Mouse (Mus musculus) CH12.LX (cell line): ENCODE results near the gene Hint3. TPM values are rescaled to one million over a fixed set of nuclear protein-coding genes. Genes with fewer than 3 reads are reported as not detected.
"Not testable (repeated sequence)": the region's sequence is repeated elsewhere in the genome, so short reads cannot be mapped to it uniquely, and the experiment has no call there.

Source experiments
- DNase-seq: peaks from one replicate; pipeline ENCODE4 v3.0.0-alpha.2; 2013; ENCODE audit errors: extremely low read depth
- H3K27ac ChIP-seq: 2 replicates; pipeline ENCODE4 v1.5.1; 2012; ENCODE audit warnings: low read depth, mild to moderate bottlenecking, control low read depth, moderate library complexity; ENCODE audit not compliant: insufficient read depth
- H3K27me3 ChIP-seq: replicated peaks from 2 replicates; pipeline ENCODE3; 2012; ENCODE audit warnings: inconsistent platforms
- H3K36me3 ChIP-seq, 2 experiments: replicated peaks in 1 of 2; 2 replicates each; pipeline versions ENCODE3 to v1.6.1; 2012; ENCODE audit warnings: inconsistent platforms in 1 of 2, low read length in 1 of 2, mild to moderate bottlenecking in 1 of 2, mixed read lengths in 1 of 2, moderate library complexity in 1 of 2; ENCODE audit not compliant: control insufficient read depth in 1 of 2, insufficient read depth in 1 of 2
- H3K4me1 ChIP-seq, 2 experiments: 2 replicates each; pipeline ENCODE4 v1.6.1; 2012; ENCODE audit warnings: inconsistent platforms in 1 of 2, moderate library complexity in 1 of 2; ENCODE audit not compliant: insufficient read depth in 2 of 2, control insufficient read depth in 1 of 2
- H3K4me2 ChIP-seq: 2 replicates; pipeline ENCODE4 v1.6.1; 2012; ENCODE audit warnings: low read depth, mild to moderate bottlenecking, control low read depth; ENCODE audit not compliant: poor library complexity, insufficient read depth, severe bottlenecking
- H3K4me3 ChIP-seq, 3 experiments: fragments of 150-350 bp in 1 of 3; sonication (generic) in 1 of 3; replicated peaks in 1 of 3; 2 replicates each; pipeline versions ENCODE3 to v1.5.1; 2011 to 2012; ENCODE audit warnings: low read depth in 2 of 3, low read length in 2 of 3, mild to moderate bottlenecking in 2 of 3, moderate library complexity in 2 of 3, control low read depth in 1 of 3, improper control_type of control experiment in 1 of 3, inconsistent platforms in 1 of 3, mixed read lengths in 1 of 3; ENCODE audit not compliant: poor library complexity in 1 of 3
- H3K79me2 ChIP-seq: replicated peaks from 2 replicates; pipeline ENCODE4 v1.6.1; 2012; ENCODE audit warnings: mild to moderate bottlenecking, moderate library complexity; ENCODE audit not compliant: control insufficient read depth, poor library complexity, insufficient read depth, severe bottlenecking; ENCODE audit errors: extremely low read depth
- H3K9ac ChIP-seq: 2 replicates; pipeline ENCODE4 v1.6.1; 2012; ENCODE audit warnings: low read depth, mild to moderate bottlenecking, control low read depth, moderate library complexity; ENCODE audit not compliant: insufficient read depth
- H3K9me3 ChIP-seq: replicated peaks from 2 replicates; pipeline ENCODE3; 2012; ENCODE audit warnings: low read length, inconsistent platforms, mixed read lengths
- ELF1 ChIP-seq: IDR thresholded peaks from 2 replicates; pipeline ENCODE4 v1.6.1; 2014; ENCODE audit warnings: low read depth, mild to moderate bottlenecking, inconsistent platforms, low read length, improper control_type of control experiment
- HCFC1 ChIP-seq: IDR thresholded peaks from 2 replicates; pipeline ENCODE4 v1.6.1; 2012; ENCODE audit warnings: low read depth, mild to moderate bottlenecking, inconsistent platforms, low read length, improper control_type of control experiment
- IRF4 ChIP-seq: IDR thresholded peaks from 2 replicates; pipeline ENCODE4 v1.6.1; 2014; ENCODE audit warnings: low read depth, mild to moderate bottlenecking, inconsistent platforms, low read length, improper control_type of control experiment
- MAX ChIP-seq: IDR thresholded peaks from 2 replicates; pipeline ENCODE4 v1.6.1; 2011; ENCODE audit warnings: low read length, improper control_type of control experiment
- NELFE ChIP-seq: IDR thresholded peaks from 2 replicates; pipeline ENCODE4 v1.6.1; 2011; ENCODE audit warnings: low read depth, low read length, improper control_type of control experiment
- PAX5 ChIP-seq: IDR thresholded peaks from 2 replicates; pipeline ENCODE4 v1.6.1; 2012; ENCODE audit warnings: low read length, inconsistent platforms, mixed read lengths
- POLR2AphosphoS2 ChIP-seq: IDR thresholded peaks from 2 replicates; pipeline ENCODE4 v1.6.1; 2011; ENCODE audit warnings: low read depth, low read length, improper control_type of control experiment
- SIN3A ChIP-seq: IDR thresholded peaks from 2 replicates; pipeline ENCODE4 v1.6.1; 2012; ENCODE audit warnings: low read length, improper control_type of control experiment, inconsistent platforms
- SMC3 ChIP-seq: IDR thresholded peaks from 2 replicates; pipeline ENCODE4 v1.6.1; 2011; ENCODE audit warnings: low read depth, low read length, improper control_type of control experiment
- TBP ChIP-seq: conservative IDR thresholded peaks from 2 replicates; pipeline ENCODE4 v1.6.1; 2011; ENCODE audit warnings: low read depth, low read length, improper control_type of control experiment
- USF1 ChIP-seq: IDR thresholded peaks from 2 replicates; pipeline ENCODE4 v1.6.1; 2014; ENCODE audit warnings: low read depth, mild to moderate bottlenecking, inconsistent platforms, low read length, improper control_type of control experiment
- USF2 ChIP-seq: conservative IDR thresholded peaks from 2 replicates; pipeline ENCODE4 v1.6.1; 2011; ENCODE audit warnings: low read depth, low read length, improper control_type of control experiment
- ZNF384 ChIP-seq: IDR thresholded peaks from 2 replicates; pipeline ENCODE4 v1.6.1; 2012; ENCODE audit warnings: low read depth, low read length, improper control_type of control experiment, inconsistent platforms
- dilution Hi-C: fragments of 300-500 bp; cut with MboI; formaldehyde crosslinking; loops from 2 replicates; pipeline ENCODE4 v1.14.3; 2020; ENCODE audit warnings: low sequenced_read_pairs; ENCODE audit not compliant: extremely low pct_unique_long_range_greater_than_20kb, extremely low pct_ligation_motif_present
- in situ Hi-C: fragments of 300-500 bp; cut with MboI; formaldehyde crosslinking; loops from 3 replicates; pipeline ENCODE4 v1.14.3; 2019; ENCODE audit warnings: low sequenced_read_pairs, low pct_ligation_motif_present, low pct_unique_long_range_greater_than_20kb, mixed read lengths
- polyA plus RNA-seq: library from polyadenylated mRNA; unstranded; fragments of >175 nt; gene quantifications from 2 replicates; pipeline ENCODE4 v1.2.1, GENCODE M21; 2012; ENCODE audit warnings: low read depth; ENCODE audit not compliant: insufficient read length
- total RNA-seq, 2 experiments: library from RNA; depleted of rRNA; stranded (reverse); fragments of 300-350 nt in 1 of 2; fragments of >200 nt in 1 of 2; gene quantifications; 2 replicates each; pipeline ENCODE4 v1.2.3; 2012 to 2014

The Hint3 gene
- total and polyA plus RNA-seq, 3 experiments, result 10.3 to 16.1 (median 14.2) TPM

GRCm38 (mm10) chr10:30655655-30656054 lies 26.2 kb upstream of the Hint3 start:
- Histone ChIP-seq H3K27ac (no peak overlapping the region), H3K9me3 (no peaks in the 10 kb centered on the region), H3K79me2 (no peaks in the 10 kb centered on the region), H3K4me1 (peaks cover 0 to 11% of the 10 kb centered on the region in 2 experiments; a peak in 2 of 4 replicates), H3K27me3 (no peaks in the 10 kb centered on the region), H3K4me3 (no peak overlapping the region), H3K4me2 (no peak overlapping the region), H3K9ac (no peak overlapping the region), H3K36me3 (peaks cover 6 to 39% of the 10 kb centered on the region in 2 experiments)
- in situ Hi-C loops, result no loop called here
- TF ChIP-seq ZNF384 (peak; percentile 51), TBP (no peak)
- DNase-seq, result peak; percentile 17
- dilution Hi-C loops, result no loop called here

DNA sequence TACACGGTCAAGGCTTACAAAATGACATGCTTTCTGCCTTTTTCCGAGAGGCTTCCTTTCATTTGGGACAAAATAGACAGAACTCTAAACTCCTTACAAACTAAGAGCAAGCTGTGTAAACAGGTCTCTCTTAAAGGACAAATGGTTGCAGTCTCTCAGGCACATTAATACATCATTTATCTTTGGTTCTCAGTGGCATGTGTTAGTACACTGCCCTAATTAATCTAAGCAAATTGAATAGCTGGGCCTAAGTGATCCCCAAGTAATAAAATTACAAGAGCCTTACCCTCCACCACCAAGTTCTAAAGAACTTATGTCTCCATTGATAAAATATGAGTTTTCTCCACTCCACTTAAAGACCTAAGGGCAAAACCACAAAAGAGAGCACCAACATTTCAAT lies 18.2 kb upstream of the Hint3 start:
- H3K36me3 ChIP-seq, result peaks cover 3 to 31% of the 10 kb centered on the region in 2 experiments
- no peak overlapping the region for H3K27ac ChIP-seq
- dilution Hi-C loops (no loop called here), in situ Hi-C loops (no loop called here)
- H3K4me3 ChIP-seq, result no peak overlapping the region
- H3K4me1 ChIP-seq, result no peaks in the 10 kb centered on the region
- no peaks in the 10 kb centered on the region for H3K79me2 ChIP-seq
- no peak overlapping the region for H3K4me2 ChIP-seq
- DNase-seq, result no peak
- no peaks in the 10 kb centered on the region for H3K9me3 ChIP-seq
- no peaks in the 10 kb centered on the region for H3K27me3 ChIP-seq
- no peak overlapping the region for H3K9ac ChIP-seq
- no peak for TF ChIP-seq ELF1

- no peak for DNase-seq
- Histone ChIP-seq H3K36me3 (no peaks in the 10 kb centered on the region), H3K27me3 (no peaks in the 10 kb centered on the region), H3K4me1 (peaks cover 0 to 3% of the 10 kb centered on the region in 2 experiments; a peak in 1 of 4 replicates), H3K9me3 (no peaks in the 10 kb centered on the region), H3K4me2 (no peak overlapping the region), H3K79me2 (no peaks in the 10 kb centered on the region), H3K9ac (no peak overlapping the region), H3K4me3 (no peak overlapping the region), H3K27ac (no peak overlapping the region)
- in situ Hi-C loops (no loop called here), dilution Hi-C loops (no loop called here)
- TF ChIP-seq ZNF384 (no peak), NELFE (no peak), USF1 (no peak), MAX (no peak), POLR2AphosphoS2 (no peak), SMC3 (no peak), IRF4 (no peak), PAX5 (no peak), HCFC1 (no peak), USF2 (no peak), SIN3A (no peak)
Measured at GRCm38 (mm10) chr10:30638216-30638615, 8.8 kb upstream of the Hint3 start.

GRCm38 (mm10) chr10:30636474-30637154 lies 7.2 kb upstream of the Hint3 start:
- H3K9ac ChIP-seq, H3K9me3 ChIP-seq, H3K27ac ChIP-seq, H3K36me3 ChIP-seq, dilution Hi-C loops, in situ Hi-C loops, H3K4me1 ChIP-seq, H3K4me2 ChIP-seq, H3K4me3 ChIP-seq, H3K27me3 ChIP-seq, DNase-seq, H3K79me2 ChIP-seq: not testable (repeated sequence)
